Mouse (Mus musculus): ENCODE measurements around the gene Parp1.

DNA sequence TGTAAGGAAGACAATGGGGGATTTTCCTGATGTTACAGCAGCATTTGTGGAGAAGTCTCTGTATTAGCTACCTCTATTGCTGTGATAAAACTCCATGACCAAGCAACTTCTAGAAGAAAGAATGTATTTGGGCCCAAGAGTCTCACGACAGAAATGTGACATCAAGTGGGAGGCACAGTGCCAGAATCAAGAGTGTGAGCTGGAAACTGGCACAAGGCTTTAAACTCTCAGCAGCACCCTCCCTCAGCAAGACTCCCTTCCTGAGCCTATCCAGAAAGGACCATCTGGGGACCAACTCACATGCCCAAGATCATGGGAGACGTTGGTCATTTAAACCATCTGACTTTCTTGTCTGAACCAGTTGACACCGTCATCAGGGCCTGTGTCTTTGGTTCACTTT lies 7.8 kb downstream of the Parp1 start:
- TF ChIP-seq MYOG (IDR thresholded peaks at IDR 0.05; ENCODE audit: control insufficient read depth, extremely low read depth, insufficient read length): no peak
- TF ChIP-seq MAX (IDR thresholded peaks at IDR 0.05): no peak
- no peak for TF ChIP-seq CTCF (IDR thresholded peaks at IDR 0.05; ENCODE audit: control insufficient read depth, insufficient read depth, insufficient read length)
- no peak for TF ChIP-seq MYOD1 (IDR thresholded peaks at IDR 0.05; ENCODE audit: control insufficient read depth, insufficient read length, low read depth)
- no peak for TF ChIP-seq FOSL1 (IDR thresholded peaks at IDR 0.05; ENCODE audit: insufficient read depth, low read length, poor library complexity, severe bottlenecking)

Measured in C2C12 (cell line).